Mouse (Mus musculus) stomach, embryonic 16.5 days (tissue): ENCODE results near the gene Foxl2. TPM values are rescaled to one million over a fixed set of nuclear protein-coding genes. Genes with fewer than 3 reads are reported as not detected.

Experiments
- ATAC-seq: fragments of 200-750 bp; cut with Nextera tagmentation; 2 replicates; pipeline ENCODE4 v1.8.0; 2017; ENCODE audit warnings: moderate number of reproducible peaks, moderate TSS enrichment; ENCODE audit not compliant: insufficient read depth, low FRiP score
- H3K27ac ChIP-seq: fragments of 300-500 bp; sonication (generic); 2 replicates; pipeline ENCODE4 v1.5.1; 2014; ENCODE audit warnings: low read length
- H3K27me3 ChIP-seq: fragments of 300-500 bp; sonication (generic); 2 replicates; pipeline ENCODE4 v1.6.1; 2014; ENCODE audit warnings: low read length, control low read depth, mixed read lengths; ENCODE audit not compliant: control insufficient read depth, insufficient read depth
- H3K36me3 ChIP-seq: fragments of 300-500 bp; sonication (generic); 2 replicates; pipeline ENCODE4 v1.6.1; 2014; ENCODE audit warnings: low read length; ENCODE audit not compliant: control insufficient read depth, insufficient read depth
- H3K4me1 ChIP-seq: fragments of 300-500 bp; sonication (generic); 2 replicates; pipeline ENCODE4 v1.6.1; 2014; ENCODE audit warnings: low read length, control low read depth, mixed read lengths; ENCODE audit not compliant: control insufficient read depth, insufficient read depth
- H3K4me2 ChIP-seq: fragments of 300-500 bp; sonication (generic); 2 replicates; pipeline ENCODE4 v1.6.1; 2014; ENCODE audit warnings: low read depth, low read length, mixed read lengths
- H3K4me3 ChIP-seq: fragments of 300-500 bp; sonication (generic); replicated peaks from 2 replicates; pipeline ENCODE4 v1.5.1; 2014; ENCODE audit warnings: mild to moderate bottlenecking, low read length
- H3K9ac ChIP-seq: fragments of 300-500 bp; sonication (generic); 2 replicates; pipeline ENCODE4 v1.6.1; 2014; ENCODE audit warnings: low read length
- H3K9me3 ChIP-seq: fragments of 300-500 bp; sonication (generic); replicated peaks from 2 replicates; pipeline ENCODE4 v1.6.1; 2016; ENCODE audit warnings: low read length, control low read depth; ENCODE audit not compliant: control insufficient read depth
- WGBS: fragments of 180-500 bp; shearing (Covaris S2); extraction: QIAGEN DNeasy Blood & Tissue Kit; methylation state at CpG from one replicate; pipeline ENCODE4 v1.1.7; 2014; 5-methylcytosine and 5-hydroxymethylcytosine counted together
- polyA plus RNA-seq: library from polyadenylated mRNA; unstranded; fragments of >200 nt; fragmentation: Nextera tagmentation; extraction: Ambion mirVana; gene quantifications from 2 replicates; pipeline ENCODE4 v1.2.1, GENCODE M21; 2015

Gene Foxl2
- polyA plus RNA-seq, 1 experiment from 2014 or later = not detected

DNA sequence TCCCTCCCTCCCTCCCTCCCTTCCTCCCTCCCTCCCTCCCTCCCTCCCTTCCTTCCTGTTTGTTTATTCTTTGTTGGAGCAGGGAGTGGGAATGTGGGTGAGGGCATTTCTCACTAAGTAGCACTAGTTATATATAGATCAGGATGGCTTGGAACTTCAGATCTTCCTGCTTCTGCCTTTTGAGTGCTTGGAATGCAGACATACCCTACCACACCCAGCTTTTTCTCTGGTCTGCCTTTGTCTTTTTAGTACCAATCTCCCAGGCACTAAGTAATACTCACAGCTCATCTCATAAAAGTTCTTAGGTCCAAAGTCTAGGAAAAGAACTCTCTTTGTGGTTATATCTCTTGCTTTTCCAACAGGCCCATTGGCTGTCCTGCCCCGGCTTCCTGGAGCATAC is 21.0 kb downstream of the Foxl2 start:
- H3K27ac ChIP-seq = no peak overlapping the region
- no peak overlapping the region for H3K4me3 ChIP-seq
- H3K9me3 ChIP-seq = peaks cover 2% of the 10 kb centered on the region; the same call in 1 of the 2 replicates
- H3K4me2 ChIP-seq = no peak overlapping the region
- H3K36me3 ChIP-seq = no peaks in the 10 kb centered on the region
- WGBS = 87% methylated on average over 1 of the region's 1 CpGs
- H3K27me3 ChIP-seq = peaks cover 52% of the 10 kb centered on the region
- no peak for ATAC-seq
- H3K4me1 ChIP-seq = peaks cover 6% of the 10 kb centered on the region
- H3K9ac ChIP-seq = no peak overlapping the region

DNA sequence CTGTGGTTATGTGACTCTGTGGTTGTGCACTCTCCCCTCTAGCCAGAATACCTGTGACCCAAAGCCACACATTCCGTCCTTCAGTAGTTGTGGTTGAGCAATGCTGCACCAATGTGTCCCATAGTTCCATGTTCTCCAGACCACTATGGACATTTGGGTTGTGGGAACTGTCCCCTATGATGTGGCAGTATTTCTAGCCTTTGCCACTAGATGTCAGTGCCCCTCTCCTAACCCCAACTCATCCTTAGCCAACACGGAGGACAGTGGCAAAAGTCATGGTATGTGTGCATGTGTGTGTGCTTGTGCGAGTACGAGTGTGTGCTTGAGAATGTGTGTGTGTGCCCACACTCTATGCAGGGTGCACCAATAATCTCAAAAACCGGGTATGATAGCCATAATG is 21.4 kb downstream of the Foxl2 start:
- Histone ChIP-seq H3K4me2 (no peak overlapping the region), H3K4me3 (no peak overlapping the region), H3K36me3 (no peaks in the 10 kb centered on the region), H3K9me3 (no peaks in the 10 kb centered on the region), H3K9ac (no peak overlapping the region), H3K27ac (no peak overlapping the region), H3K27me3 (peaks cover 49% of the 10 kb centered on the region), H3K4me1 (peaks cover 6% of the 10 kb centered on the region)
- ATAC-seq = no peak
- WGBS = 38% methylated on average over 5 of the region's 5 CpGs

DNA sequence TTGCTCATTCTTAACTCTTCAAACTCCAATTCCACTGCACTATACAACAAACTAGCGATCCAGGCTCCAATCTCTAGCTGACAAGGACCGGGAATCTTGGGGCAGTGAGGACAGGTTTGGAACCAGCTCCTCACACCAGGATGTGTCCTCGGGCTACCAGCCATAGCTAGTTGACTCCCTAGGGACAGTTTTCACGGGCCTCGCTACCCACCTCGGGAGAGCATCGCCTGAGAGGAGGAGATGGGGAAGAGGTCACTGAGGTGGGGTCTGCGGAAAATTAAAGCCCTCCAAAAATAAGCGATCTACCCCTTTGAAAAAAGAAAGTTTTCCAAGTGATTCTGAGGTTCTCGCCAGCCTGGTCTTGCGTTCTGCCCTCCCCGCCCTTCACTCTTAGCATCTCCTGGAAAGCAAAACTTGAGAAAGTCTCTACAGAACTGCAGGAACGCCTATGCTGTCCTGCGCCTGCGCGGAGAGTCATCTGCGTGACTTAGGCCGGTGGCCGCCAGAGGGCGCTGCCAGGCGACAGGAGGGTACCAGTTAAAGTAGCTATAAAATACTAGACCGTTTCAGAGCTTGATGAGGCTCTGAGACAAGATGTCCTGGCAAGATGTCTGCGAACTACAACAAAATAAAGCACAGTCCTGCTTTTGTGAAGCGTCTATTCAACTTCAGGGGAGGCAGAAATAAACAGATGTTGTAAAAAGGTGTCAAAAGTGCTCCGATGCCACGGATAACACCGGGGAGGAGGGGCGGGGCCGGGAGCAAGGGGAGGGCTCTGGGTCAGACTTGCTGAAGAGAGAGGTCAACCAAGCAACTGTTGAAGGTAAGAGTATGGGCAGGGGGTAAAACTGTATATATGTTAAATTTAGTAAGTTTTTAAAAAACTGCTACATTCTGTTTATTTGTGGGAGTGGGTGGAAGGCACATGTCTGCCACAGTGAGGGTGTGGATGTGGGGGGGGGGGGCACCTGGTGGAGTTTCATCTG is 24.6 kb downstream of the Foxl2 start:
- 0 out of 2 replicates have a peak overlapping the region, but pooled peaks have one; percentile 16 for H3K9ac ChIP-seq
- H3K4me2 ChIP-seq = peak overlapping the region; percentile 44
- WGBS = 7% methylated on average over 29 of the region's 29 CpGs
- peaks cover 26% of the 10 kb centered on the region for H3K27me3 ChIP-seq
- no peak overlapping the region for H3K27ac ChIP-seq
- no peaks in the 10 kb centered on the region for H3K4me1 ChIP-seq
- peak; percentile 58; the same call in 1 of the 2 replicates for ATAC-seq
- peak overlapping the region; percentile 14 for H3K4me3 ChIP-seq
- no peaks in the 10 kb centered on the region for H3K9me3 ChIP-seq
- no peaks in the 10 kb centered on the region for H3K36me3 ChIP-seq

DNA sequence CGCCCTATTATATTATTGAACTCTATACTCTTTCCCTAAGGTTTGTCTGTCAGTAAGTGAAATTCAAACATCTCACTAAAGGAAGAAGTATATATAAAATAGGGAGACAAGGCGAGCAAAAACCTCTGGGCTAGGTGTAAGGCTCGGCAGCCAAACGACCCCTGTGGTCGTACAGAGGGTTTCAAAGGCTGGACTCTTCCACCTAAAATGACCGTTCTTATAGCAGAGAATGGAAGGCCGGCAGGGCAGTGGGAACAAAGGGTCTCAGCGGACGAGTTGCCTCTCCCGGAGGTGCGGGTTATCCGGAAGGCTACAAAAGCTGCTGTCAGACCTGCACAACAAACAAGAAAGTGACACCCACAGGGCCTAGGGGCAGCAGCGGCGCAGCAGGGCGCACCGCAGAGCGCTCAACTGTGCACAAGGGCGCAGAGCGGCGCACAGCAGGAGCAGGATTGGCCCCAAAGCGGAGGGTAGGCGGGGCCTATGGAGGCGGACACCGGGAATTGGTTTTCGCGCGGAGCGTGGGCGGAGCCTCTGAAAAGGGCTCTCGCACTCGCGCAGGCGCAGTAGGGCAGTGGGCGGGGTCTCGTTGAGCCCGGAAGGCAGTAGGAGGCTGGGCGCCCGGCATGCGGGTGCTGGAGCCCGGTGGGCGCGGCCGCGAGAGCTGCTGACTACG is 30.9 kb downstream of the Foxl2 start, which contains the start of gene Faim:
TSS of gene Faim (plus strand) at position 574 of the 676 bp plus-strand sequence.
- 0 out of 2 replicates have a peak within 1 kb of the TSS, but pooled peaks have one; percentile 39 for H3K27ac ChIP-seq
- H3K9ac ChIP-seq = peak within 1 kb of the TSS; percentile 81
- H3K4me2 ChIP-seq = peak within 1 kb of the TSS; percentile 87
- no peaks in the 10 kb centered on the region for H3K9me3 ChIP-seq
- 1% methylated on average over 45 of the region's 45 CpGs for WGBS
- peaks cover 5% of the 10 kb centered on the region for H3K27me3 ChIP-seq
- peak within 1 kb of the TSS; percentile 84 for H3K4me3 ChIP-seq
- peak; percentile 99 for ATAC-seq
- H3K36me3 ChIP-seq = no peaks in the 10 kb centered on the region
- no peaks in the 10 kb centered on the region; the same call in 1 of the 2 replicates for H3K4me1 ChIP-seq

DNA sequence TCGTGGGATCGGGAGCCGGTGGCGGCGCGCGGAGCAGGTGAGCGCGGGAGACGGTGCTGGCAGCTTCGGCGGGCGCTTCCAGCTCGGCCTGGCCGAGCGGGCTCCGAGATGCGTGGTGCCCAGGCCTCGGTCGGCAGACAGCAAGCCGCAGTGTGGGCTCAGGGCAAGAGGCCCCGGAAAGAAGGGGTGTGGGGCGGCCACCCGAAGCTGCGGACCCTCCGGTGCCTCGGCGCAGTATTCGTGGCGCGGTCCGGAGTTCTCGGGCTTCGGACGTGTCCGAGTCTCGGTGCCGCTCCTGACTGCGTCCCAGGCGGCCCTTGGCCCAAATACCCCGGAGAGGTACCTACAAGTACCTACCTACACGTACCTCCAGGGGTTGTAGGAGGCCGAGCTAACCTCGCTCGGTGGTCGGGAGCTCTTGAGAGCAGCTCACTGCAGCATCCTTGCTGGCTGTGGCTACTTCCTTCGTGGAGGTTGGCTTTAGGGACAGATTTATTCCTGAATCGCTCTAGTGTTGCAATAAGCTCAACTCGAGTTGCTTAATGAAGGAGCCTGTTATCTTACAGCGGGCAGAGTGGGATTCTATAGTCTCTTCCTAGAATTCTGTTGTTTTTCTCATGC is 31.5 kb downstream of the Foxl2 start:
- Histone ChIP-seq H3K4me3 (peak overlapping the region; percentile 84), H3K4me2 (peak overlapping the region; percentile 87), H3K27ac (0 out of 2 replicates have a peak overlapping the region, but pooled peaks have one; percentile 39), H3K27me3 (peaks cover 5% of the 10 kb centered on the region), H3K36me3 (no peaks in the 10 kb centered on the region), H3K4me1 (no peaks in the 10 kb centered on the region; the same call in 1 of the 2 replicates), H3K9ac (peak overlapping the region; percentile 81), H3K9me3 (no peaks in the 10 kb centered on the region)
- WGBS = under 1% methylated on average over 49 of the region's 50 CpGs
- peak; percentile 41; the same call in 1 of the 2 replicates for ATAC-seq

DNA sequence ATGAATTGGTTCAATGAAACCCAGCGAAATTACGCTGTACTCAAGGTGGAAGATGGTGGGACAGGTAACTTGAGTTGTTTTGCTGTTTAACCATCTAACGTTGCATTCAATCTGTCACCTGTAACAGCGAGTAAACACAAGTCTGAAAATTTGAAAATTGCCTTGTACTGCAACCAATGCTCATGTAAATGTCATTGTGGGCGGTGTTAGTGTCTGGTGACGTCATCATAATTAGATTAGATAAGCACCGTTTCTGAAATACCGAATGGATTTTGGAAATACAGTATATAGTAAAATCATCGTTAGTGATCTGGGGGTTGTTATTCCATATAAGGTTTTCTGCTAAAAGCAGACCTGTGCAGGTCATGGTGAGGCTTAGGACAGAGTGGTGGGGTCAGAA is 32.0 kb downstream of the Foxl2 start:
- no peaks in the 10 kb centered on the region for H3K36me3 ChIP-seq
- no peaks in the 10 kb centered on the region; the same call in 1 of the 2 replicates for H3K4me1 ChIP-seq
- H3K27ac ChIP-seq = no peak overlapping the region
- H3K27me3 ChIP-seq = peaks cover 5% of the 10 kb centered on the region
- WGBS = 38% methylated on average over 9 of the region's 9 CpGs
- peak overlapping the region; percentile 81; the same call in 1 of the 2 replicates for H3K9ac ChIP-seq
- no peaks in the 10 kb centered on the region for H3K9me3 ChIP-seq
- H3K4me2 ChIP-seq = peak overlapping the region; percentile 87
- no peak for ATAC-seq
- peak overlapping the region; percentile 84 for H3K4me3 ChIP-seq

DNA sequence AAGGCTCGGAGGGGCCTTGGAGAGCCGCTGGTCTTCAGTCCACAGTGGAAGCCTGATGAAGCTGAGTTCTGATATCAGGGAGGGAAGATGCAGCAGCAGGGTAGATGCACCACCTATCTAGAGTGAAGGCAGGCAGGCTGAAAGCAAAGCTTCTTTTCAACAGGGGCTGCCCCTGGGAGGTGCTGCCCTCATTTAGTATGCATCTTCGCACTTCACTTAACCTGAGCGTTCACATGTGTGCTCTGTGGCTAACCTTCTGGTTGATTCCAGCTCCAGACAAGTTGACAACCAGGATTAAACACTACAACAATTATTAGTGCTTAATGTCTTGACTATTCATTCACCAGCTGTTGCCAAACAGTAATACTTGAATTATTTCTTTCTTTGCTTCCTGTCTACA is 39.0 kb downstream of the Foxl2 start:
- no peak for ATAC-seq
- Histone ChIP-seq H3K27me3 (no peaks in the 10 kb centered on the region), H3K4me2 (no peak overlapping the region), H3K36me3 (no peaks in the 10 kb centered on the region), H3K27ac (no peak overlapping the region), H3K4me1 (no peaks in the 10 kb centered on the region), H3K4me3 (no peak overlapping the region), H3K9me3 (no peaks in the 10 kb centered on the region), H3K9ac (no peak overlapping the region)
- 81% methylated on average over 4 of the region's 4 CpGs for WGBS

DNA sequence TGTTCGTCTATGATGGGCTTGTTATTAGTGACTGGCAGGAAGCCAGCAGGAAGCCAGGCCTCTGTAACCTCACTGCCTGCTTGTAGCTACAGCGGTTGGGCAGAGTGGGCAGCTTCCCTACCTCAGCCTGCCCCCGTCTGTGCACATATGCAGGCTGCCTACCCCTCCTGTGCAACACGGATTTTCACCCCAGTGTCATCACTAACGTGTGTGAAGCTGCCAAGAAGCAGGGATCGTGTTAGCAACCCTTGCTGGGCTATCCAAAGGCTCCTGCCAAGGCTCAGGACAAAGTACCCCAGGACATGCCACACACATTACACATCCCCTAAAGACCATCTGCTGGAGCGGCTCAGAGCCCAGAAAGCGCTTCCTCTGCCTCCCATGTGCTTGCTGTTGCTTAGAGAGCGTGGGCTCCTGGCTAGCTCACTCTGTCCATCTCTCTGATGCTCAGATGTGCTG is 44.8 kb downstream of the Foxl2 start:
- Histone ChIP-seq H3K4me1 (no peaks in the 10 kb centered on the region), H3K36me3 (no peaks in the 10 kb centered on the region), H3K9ac (no peak overlapping the region), H3K9me3 (no peaks in the 10 kb centered on the region), H3K27ac (no peak overlapping the region), H3K27me3 (no peaks in the 10 kb centered on the region), H3K4me3 (no peak overlapping the region), H3K4me2 (no peak overlapping the region)
- 74% methylated on average over 9 of the region's 9 CpGs for WGBS
- no peak for ATAC-seq
